Mouse (Mus musculus) urinary bladder, postnatal 4 days (tissue): ENCODE results near the gene Men1.
"Not testable (repeated sequence)": the region's sequence is repeated elsewhere in the genome, so short reads cannot be mapped to it uniquely, and the experiment has no call there.

Experiments
- DNase-seq, 2 experiments: peaks; one replicate each; pipeline ENCODE4 v3.0.0; 2021 to 2022; ENCODE audit warnings: low spot score in 2 of 2

Gene Men1

DNA sequence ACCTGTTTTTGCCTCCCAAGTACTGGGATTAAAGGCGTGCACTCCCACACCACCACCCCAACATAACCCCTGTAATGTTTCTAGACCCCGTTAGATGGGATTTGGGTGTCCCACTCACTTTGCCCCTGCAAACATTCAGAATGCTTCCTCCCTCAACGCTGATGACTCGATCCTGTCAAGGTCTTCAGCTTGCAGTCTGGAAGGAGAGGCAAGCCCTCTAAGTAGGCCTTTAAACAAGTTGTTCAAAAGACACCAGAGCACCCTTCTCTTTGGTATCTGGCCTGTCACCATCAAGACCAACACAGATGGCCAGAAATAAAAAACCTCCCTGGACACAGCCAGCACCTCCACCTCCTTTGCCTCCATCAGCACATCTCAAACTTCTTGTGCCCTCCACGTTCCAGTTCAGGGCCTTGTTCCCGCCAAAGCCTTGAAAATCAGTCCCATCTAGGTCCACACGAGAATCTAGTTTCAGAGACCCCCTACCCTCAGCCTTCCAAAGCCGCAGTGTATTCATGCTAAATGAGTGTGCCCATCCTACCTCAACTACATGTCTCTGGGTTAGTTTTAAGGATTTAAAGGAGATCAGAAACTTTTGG, 29.2 kb upstream of the Men1 start:
- DNase-seq = no peak

DNA sequence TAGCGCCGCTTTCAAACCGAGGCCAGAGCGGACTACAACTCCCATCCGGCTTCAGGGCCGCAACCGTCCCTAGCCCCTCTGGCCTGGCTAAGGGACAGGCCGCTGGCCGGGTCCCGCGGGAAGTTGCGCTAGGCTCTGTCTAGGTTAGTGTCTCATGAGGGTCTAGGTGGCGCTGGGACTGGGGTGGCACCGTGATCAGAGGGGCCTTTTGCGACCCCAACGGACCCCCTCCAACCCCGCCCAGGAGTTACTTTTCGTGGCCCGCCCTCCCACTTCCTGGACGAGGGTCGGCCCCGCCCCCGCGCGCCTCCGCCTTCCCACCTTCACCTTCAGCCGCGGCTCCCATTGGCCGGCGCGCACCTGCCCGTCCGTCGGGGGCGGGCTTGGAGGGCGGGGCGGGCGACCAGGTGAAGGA, 28.6 kb upstream of the Men1 start, which contains the start of gene Cdc42bpg:
TSS of gene Cdc42bpg (plus strand) at position 320 of the 415 bp plus-strand sequence.
- peak; percentile 87 to 89 for DNase-seq

- DNase-seq = peak; percentile 78 to 88
Measured at GRCm38 (mm10) chr19:6306586-6306985, 28.2 kb upstream of the Men1 start.

DNA sequence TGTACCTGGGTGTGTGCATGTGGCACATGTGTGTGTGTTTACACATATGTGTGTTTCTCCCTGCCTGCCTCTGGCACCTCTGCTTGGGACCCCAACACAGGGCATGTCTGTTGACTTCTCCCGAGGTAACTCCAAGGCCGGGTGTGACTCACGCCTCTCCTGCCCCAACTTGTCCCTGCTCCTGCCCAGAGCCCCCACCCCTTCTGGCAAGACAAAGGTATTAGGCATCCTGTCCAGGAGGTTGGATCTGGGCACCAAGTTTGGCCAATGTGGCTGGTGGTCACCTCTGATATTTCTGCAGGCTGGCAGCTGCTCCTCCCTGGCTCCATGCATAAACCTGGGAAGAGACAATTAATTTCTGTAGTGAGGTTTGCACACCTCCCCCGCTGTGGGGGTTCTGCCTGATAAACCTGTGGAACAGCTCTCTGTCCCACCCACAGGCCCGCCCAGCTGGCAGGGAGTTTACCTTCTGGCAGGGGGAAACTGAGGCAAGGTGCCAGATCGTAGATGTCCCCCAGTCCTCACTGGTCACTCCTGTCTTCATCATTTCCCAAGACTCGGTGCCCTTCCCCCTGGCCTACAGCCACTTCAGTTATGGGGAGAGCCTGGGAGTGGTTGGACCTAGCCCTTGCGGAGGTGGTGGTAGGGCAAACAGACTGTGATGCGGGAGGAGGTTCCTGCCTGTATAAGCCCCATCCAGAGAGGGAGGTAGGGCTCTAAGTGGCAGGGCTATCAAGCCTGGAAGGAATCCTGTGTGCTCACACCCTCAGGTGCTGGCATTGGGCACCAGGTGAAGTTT, 26.8 kb upstream of the Men1 start:
- DNase-seq = peak in 1 of 2 experiments; percentile 63

- DNase-seq = no peak
Measured at GRCm38 (mm10) chr19:6310181-6310580, 24.6 kb upstream of the Men1 start.

GRCm38 (mm10) chr19:6311783-6312182, 23.0 kb upstream of the Men1 start:
- not testable (repeated sequence) for DNase-seq

DNA sequence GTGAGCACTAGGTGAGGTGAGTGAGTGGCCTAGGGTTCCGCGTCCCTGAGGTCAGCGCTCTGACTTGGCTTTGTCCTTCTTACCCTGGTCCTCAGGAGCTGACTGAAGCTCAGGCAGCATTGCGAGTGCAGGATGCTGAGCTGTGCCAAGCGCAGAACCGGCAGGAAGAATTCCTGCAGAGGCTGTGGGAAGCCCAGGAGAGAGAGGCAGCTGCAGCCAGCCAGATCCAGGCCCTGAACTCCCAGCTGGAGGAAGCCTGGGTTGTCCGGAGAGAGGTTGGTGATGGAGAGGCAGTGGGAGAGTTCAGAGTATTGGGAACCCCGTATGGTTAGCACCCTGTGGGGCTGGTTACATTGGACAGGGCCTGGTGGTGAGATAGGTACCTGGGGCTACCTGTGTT, 21.0 kb upstream of the Men1 start:
- no peak for DNase-seq

DNA sequence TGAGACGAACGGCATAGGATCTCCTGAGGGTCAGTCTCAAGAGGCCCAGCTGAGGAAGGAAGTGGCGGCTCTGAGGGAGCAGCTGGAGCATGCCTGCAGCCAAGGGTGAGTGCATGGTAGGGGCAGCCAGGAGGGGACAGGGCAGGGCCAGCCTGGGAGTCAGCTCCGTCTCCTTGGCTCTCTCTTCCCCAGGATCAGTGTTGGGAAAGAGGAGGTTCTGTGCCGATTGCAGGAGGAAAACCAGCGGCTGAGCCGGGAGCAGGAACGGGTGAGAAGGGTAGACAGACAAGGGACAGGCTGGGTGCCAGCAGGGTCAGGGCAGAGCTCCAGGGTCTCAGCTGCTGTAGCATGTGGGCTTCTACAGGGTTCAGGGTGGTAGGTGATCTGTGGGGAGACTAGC, 20.3 kb upstream of the Men1 start:
- no peak for DNase-seq

DNA sequence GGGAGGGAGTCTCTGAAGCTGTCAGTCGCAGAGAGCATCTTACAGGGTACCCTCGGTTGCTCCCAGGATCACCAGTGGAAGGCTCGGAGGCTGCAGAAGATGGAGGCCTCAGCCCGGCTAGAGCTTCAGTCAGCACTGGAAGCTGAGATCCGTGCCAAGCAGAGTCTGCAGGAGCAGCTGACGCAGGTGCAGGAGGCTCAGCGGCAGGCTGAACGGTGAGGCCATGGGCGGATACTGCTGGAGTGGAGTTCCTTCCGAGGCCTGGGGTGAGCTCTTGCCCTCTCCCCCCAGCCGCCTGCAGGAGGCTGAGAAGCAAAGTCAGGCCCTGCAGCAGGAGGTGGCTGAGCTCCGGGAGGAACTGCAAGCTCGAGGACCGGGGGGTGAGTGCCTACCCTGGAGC, 19.2 kb upstream of the Men1 start:
- DNase-seq = no peak

GRCm38 (mm10) chr19:6318145-6318544, 16.6 kb upstream of the Men1 start:
- no peak for DNase-seq

DNA sequence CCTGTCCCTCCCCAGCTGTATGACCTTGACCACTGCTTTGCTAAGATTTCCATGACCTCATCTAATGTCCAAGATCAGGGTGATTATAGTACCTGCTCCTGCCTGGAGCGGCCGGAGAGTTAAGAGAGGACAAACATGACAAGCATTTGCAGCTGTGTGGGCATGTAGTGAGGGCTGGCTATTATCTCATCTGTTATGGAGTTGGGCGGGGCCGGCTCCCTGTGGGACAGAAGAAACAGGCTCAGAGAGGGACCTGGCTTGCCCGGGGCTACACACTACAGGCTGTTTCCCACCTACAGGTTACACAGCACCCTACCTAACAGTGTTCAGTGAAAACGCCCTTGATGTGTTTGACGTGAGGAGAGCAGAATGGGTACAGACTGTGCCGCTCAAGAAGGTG, 13.4 kb upstream of the Men1 start:
- no peak for DNase-seq

GRCm38 (mm10) chr19:6321786-6322621, 12.8 kb upstream of the Men1 start:
- no peak for DNase-seq

- DNase-seq = no peak
Measured at GRCm38 (mm10) chr19:6324751-6325150, 10.0 kb upstream of the Men1 start.

- DNase-seq = no peak
Measured at GRCm38 (mm10) chr19:6331178-6331577, 3.6 kb upstream of the Men1 start.

GRCm38 (mm10) chr19:6331719-6332516, 2.9 kb upstream of the Men1 start:
- no peak for DNase-seq

GRCm38 (mm10) chr19:6333761-6334595, 801 bp upstream of the Men1 start:
- no peak for DNase-seq

DNA sequence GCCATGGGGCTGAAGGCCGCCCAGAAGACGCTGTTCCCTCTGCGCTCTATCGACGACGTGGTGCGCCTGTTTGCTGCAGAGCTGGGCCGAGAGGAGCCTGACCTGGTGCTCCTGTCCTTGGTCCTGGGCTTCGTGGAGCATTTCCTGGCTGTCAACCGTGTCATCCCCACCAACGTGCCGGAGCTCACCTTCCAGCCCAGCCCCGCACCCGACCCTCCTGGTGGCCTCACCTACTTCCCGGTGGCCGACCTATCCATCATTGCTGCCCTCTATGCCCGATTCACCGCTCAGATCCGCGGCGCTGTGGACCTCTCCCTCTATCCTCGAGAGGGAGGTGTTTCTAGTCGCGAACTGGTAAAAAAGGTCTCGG, 664 bp downstream of the Men1 start:
- no peak for DNase-seq

- DNase-seq = no peak
Measured at GRCm38 (mm10) chr19:6336920-6337319, 2.1 kb downstream of the Men1 start.

GRCm38 (mm10) chr19:6338171-6338570, 3.4 kb downstream of the Men1 start:
- no peak for DNase-seq

DNA sequence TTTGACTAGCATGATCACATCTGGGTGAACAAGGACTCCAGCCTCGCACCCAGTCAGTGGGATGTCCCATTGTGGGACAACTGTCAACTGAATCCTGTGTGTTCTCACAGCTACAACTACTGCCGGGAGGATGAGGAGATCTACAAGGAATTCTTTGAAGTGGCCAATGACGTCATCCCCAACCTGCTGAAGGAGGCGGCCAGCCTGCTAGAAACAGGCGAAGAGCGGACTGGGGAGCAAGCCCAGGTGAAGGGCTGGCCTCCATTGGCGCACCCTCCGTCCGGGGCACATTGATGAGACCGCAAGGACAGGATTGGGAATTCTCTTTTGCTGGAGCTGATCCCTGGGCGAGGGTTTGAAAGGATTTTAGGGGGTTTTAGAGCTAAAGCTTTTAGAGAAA, 3.9 kb downstream of the Men1 start:
- no peak for DNase-seq

- no peak for DNase-seq
Measured at GRCm38 (mm10) chr19:6339191-6339590, 4.4 kb downstream of the Men1 start.
